Mouse (Mus musculus) ovary, postnatal 36 days (tissue): ENCODE results near the gene Tex16.

Experiments used
- DNase-seq: peaks from one replicate; pipeline ENCODE4 v3.0.0; 2022; ENCODE audit warnings: low spot score, mixed read lengths

The Tex16 gene

GRCm38 (mm10) chrX:112010707-112011106, at the start of gene Tex16:
Tex16 (plus strand) TSS chrX:112011007.
- no peak for DNase-seq

DNA sequence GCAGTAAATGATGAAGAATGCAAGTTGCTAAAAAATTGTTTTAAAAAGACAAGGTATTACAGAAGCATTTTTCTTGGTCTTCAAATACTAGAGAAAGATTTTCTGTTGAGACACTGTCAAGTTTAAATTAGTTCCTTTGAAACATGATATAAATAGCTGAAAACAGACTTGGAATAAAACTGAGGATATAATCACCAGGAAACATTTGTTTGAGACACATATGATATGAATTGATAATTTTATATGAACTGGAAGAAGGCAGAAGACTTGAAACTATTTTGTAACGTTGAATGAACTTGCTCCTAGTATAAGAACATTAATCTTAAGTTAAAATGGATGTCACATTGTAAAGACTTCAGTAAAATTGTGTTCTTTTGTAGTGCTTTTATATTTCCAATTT, 11.1 kb upstream of the Tex16 start:
- DNase-seq = no peak
